Mouse (Mus musculus) T-cell, adult 2 months (primary cell): Measurements from ENCODE around the gene Numb.

Source experiments
- DNase-seq: peaks from one replicate; pipeline ENCODE4 v3.0.0; 2022; ENCODE audit warnings: low spot score

Gene Numb

DNA sequence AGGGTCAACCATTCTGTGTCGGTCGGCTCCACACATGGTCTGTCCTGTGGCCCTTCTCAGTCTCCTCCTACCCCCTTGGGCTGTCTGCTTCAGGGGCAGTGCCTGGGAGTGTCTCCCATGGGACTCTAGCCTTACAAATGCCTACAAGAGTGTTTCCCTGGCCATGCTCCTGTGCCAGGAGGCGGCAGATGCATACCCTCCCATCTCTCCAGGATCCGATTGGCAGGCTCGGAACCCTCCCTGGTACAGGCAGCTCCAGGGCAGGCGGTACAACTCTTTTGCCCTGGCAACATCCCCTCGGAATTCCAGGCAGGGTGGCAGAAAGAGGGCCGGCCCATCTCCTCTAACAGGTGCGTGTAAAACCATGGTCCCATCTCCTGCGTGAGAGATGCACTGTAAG, 139.1 kb downstream of the Numb start:
- DNase-seq, result no peak

DNA sequence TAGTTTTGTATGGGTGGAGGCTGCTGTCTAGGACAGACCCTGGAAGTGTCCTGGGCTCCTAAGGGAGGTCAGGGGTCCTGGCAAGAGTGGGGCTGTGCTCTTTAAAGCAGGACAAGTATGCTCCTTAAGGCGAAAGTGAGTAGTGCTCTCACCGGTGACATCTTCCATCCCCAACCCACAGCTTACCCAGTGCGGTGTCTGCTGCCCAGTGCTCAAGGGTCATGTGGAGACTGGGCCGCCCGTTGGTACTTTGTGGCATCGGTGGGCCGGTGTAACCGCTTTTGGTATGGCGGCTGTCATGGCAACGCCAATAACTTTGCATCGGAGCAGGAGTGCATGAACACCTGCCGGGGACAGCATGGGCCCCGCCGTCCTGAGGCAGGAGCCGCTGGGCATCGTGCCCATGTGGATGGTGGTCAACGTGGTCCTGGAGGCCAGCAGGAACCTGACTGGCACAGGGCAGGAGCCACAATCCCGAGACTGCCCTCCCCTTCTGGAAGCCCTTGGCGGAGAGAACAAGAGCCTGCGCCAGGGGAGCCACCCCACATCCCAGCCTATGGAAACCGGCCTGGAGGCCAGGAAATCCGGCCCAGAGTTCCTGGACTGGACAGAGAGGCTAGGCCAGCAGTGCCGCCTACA, 140.0 kb downstream of the Numb start:
- no peak for DNase-seq

DNA sequence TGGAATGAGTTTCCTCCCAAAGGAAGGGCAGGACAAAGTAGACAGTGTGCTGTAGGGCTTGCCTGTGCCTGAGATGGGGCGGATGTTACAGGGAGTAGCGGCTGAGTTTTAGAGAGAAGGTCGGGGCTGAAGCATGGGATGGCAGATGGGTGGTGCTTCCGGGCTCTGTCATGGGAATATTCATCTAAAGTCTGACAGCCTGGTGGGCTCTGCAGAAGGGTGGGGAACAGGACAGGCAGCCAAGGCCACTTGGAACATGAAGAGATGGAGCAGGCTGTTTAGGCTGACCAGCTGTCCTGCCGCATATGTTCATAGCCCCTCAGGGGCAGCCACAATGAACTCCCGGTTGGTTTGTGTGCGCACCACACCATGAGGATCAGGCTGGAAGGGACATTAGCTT, 140.5 kb downstream of the Numb start:
- DNase-seq, result no peak

DNA sequence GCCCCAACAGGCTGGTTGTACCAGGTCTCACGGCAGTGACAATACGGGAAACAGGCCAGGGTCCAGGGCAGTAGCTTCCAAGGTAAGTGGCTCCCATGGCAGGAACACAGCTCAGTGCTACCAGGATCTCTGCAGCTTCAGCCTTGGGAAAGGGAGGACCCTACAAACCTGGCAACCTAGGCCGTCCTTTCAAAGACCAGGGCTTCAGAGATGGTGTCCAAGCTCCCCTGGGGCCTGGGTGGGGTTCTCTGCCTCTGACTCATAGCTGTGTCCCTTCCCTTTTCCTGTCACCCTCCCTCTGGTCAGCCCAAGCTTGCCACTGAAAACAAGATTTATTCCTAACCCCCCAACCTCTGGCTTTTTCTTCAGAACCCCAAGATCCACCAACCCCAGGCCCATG, 141.6 kb downstream of the Numb start:
- no peak for DNase-seq

DNA sequence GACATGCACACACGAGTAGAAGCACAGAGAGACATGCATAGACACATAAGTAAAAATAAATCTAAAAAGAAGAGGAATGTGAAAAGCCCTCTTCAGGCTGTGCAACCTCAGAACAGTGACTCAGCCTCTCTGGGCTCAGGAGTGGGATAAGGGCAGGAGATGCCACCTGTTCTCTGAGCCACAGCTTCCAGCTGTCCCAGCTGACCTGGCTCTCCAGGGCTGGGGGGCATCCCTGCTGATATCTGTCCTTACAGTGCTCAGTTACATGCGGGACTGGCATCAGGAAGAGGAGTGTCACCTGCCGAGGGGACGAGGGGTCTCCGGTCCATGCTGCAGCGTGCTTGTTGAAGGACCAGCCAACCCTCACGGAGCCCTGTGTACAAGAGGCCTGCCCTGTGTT, 145.0 kb downstream of the Numb start:
- DNase-seq, result no peak

DNA sequence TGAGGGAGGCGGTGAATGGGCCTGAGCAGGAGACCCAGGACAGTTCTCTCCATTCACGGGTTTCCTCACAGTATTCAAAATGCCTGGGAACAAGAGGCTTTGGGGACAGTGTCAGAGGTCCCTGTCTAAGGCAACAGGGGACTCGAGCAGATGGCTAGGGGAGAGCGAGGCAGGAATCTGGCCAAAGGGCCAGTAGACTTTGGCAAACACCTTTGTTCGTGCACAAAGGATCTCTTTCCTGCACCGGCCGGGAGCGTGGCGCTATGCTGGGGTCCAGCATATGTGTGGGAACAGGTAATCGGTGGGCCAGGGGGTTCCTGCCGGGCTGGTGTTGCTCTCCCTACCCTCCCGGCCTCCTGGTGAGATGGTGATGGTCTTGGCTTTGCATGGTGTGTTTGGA, 146.1 kb downstream of the Numb start:
- DNase-seq, result no peak

DNA sequence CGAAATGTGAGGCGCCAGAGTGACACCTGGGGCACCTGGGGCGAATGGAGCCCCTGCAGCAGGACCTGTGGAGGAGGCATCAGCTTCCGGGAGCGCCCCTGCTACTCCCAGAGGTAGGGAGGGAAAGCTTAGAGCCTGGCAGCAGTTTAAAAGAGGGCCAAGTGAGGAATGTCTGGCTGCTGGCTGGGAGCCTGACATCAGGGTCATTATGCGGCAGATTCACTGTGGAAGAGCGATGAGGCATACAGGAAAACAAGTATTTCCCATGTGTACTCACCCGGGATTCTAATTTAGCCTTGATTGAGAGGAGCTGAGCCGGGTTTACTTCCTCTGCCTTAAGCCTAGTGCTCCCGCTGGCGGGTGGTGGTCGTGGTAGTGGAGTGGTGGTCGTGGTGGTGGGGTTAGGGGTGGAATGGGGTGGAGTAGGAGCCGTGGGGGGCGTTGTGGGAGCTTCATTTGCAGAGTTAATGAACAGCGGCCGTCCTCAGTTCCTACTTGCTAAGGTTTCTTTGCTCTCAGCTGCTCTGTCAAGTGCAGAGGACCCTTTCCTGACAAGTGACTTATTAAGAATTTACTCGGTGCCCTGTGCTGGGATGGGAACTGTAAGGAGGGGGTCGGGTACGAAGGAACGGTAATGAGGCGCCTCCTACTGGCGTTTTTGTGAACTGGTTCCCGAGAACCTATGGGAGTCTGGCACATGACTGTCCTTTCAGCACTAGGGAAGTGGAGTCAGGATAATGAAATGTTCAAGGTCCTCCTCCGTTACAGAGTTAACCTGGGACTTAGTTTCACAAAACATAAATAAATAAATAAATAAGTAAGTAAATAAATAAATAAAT, 151.1 kb downstream of the Numb start:
- peak; percentile 18 for DNase-seq

DNA sequence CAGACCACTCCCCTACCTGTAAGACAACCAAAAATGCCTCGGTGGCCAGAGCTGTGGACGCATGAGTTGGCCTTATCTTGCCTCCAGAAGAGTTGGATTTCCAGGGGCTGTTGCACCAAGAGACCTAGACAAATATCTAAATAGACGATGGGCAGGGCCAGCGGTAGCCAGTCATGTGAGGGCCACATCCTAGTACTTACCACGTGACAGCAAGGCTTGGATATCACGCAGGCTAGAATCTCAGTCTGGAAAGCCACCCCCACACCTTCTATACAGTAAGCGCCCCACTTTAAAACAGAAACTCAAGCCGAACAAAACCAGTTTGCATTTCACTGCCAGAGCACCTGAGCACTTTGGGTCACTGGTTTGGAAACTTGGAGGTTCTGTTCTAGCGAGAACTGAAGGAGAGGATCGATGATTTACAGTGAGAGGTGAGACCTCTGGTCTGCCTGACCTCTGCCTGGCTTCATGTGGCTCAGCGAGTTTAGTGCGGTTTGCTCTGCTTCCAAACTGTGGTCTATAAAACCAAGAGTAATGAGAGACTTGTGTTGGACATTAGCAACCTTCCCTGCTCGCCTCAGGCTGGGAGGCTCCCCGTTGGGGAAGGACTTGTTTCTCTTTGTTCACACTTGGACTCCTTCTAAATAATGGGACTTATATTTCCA, 153.4 kb downstream of the Numb start:
- no peak for DNase-seq

DNA sequence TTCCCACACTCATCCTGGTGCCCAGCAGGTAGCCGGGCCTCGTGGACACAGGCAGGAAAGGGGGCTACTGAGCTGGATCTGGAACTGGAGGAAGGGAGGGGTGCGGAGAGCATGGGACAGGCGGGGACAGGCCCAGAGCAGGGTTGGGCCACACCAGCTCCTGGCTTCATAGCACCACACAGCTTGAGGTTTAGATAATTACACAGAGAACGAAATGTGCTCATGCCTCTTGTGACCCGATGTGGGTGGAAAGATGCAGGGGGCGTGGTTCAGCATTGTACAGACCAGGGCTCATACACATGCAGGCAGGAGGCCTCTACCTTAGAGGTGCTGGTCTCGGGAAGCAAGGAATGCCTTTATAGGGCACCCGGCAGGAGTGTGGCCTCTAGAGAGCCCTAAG, 153.9 kb downstream of the Numb start:
- no peak for DNase-seq

DNA sequence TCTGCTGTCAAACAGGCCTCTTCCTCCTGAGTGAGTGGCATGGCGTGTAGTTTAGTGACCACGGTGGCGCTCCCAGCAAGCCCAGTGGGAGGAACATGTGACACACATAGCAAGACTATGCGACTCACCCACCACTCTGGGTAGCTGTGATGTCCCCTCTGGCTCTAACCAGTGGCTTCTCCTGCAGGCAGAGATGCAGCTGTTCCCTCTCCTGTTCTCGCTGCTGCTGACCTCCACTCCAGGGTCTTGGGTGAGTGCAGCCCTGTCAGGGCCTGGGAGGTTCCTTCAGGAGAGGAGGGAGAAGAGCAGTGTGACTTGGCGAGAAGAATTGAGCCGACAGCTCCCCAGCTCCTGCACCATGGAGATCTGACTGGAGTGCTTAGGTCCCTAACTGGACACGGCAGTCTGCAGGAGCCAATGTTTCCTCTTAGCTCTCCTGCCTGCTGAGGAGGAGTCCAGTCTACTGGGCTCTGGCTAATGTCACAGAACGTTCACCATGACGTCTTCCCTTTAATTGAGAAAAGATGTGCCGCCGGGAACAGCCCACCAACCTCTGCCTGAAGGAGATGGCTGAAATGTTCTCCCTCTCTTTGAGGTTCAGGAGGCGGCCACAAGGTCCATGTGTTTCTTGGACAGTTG, 155.7 kb downstream of the Numb start:
- no peak for DNase-seq

DNA sequence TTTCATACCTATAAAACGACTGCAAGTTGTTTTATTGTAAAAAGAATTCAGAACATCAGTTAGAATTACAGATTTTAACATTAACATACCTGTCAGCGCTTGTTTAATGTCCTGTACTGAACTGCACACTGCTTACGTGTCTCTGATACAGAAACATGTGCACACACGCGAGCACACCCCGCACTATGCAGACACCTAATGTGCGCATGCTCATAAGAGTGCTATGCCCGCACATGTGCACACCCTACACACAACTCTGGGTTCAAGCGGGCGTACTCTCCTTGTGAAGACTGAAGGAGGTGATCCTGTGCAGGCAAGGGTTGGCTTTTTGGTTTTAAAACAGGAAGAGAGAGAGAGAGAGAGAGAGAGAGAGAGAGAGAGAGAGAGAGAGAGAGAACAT, 157.2 kb downstream of the Numb start:
- no peak for DNase-seq

DNA sequence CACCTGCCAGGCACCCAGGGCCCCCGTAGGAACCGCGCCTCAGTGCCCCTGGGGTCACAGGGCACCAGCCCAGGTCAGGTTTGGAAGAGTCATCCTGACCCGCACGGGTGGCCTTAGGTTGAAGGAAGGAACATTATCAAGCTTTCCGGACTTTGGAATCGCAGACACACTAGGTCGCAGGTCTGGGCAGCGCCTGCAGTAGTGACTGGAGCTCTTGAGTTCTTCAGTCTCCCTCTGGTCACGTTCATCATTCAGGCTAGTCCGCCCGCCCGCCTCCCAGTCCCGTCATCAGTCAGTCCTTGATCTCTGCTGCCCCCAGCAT, 157.7 kb downstream of the Numb start:
- no peak for DNase-seq

DNA sequence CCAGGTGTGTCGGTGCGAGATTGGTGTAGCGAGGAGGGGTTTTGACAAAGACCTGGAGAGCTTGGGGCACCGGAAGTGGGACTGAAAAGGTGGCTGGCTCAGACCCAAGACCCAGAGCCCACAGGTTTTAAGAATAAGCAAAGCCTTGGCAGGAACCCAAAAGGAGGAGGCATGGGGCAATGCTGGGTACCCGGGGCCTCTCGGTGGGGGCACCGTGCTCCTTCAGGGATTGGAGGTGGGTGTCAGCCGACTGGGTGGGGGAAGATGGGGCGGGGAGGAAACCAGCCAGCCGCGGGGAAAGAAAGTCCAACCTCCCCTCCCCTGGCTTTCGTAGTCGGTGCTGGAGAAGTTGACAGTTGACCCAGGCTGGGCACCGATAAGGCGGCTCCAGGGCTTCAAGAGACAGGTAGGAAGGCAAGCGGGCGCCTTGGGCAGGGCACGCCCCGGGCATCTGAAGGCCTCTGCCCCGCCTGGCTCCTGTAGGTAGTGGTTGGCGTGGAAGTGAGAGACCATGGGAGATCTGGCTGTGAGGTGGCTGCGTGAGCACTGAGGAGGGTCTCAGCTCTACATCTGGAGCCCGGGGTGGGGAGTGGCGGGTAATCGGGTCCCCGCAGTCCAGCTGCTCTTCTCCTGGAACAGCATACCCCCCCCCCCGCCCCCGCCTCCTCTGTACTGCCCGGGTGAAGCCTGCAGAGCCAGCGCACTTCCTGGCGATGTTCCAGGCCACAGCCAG, 158.3 kb downstream of the Numb start, which contains the start of gene Papln:
Gene Papln (plus strand): TSS at position 324 of the 733 bp plus-strand sequence.
- DNase-seq, result peak; percentile 45

DNA sequence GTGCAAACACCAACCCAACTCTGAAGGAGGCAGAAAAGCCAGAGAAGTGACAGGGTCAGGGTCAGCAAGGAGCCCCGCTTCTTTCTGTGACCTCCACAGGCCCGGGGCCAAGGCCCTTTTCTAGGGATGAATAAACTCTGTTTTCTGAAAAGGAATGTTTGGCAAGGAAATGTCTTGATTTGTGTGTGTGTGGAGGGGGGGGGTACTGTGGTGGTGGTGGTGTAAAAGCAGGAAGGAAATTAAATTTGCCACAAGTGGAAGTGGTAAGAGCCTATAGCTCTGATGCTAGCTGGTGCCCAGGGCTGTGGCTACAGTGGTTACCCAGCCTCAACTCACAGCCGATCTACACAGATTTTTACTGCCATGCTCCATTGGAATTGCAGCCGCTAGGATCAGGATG, 159.0 kb downstream of the Numb start:
- peak; percentile 34 for DNase-seq

DNA sequence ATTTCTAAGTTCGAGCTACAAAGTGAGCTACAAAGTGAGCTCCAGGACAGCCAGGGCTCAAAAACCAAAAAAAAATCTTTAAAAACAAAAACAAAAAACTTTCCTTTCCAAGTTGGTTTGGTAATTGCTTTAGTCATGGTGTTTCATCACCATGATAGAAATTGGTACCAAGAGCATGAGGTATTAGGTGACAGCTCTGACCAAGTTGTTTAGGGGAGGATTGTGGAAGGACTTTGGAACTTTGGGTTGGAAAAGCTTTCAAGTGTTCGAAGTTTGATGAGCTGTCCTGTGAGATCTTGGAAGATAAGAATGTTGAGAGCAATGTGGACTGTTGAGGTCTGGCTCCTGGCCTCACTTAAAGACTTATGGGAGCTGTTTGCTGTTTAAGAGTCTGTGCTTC, 161.5 kb downstream of the Numb start:
- DNase-seq, result no peak

DNA sequence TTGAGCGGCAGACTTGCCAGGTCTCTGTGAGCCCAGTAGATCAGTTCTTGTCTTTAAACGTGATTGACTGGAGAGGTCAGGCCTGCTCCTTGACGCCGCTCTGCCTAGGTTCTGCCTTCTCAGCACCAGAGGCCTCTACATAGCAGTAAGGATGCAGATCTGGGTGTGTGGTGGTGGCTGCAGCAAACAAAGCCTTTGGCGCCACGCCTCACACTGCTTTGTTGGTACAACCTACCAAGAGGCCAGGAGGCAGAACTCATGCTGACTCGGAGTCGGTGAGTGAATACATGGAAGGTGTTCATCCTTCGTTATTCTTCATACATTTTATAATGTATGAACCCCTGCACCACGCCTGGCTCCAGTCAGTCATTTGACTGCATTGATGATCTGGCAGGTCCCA, 163.0 kb downstream of the Numb start:
- DNase-seq, result no peak

DNA sequence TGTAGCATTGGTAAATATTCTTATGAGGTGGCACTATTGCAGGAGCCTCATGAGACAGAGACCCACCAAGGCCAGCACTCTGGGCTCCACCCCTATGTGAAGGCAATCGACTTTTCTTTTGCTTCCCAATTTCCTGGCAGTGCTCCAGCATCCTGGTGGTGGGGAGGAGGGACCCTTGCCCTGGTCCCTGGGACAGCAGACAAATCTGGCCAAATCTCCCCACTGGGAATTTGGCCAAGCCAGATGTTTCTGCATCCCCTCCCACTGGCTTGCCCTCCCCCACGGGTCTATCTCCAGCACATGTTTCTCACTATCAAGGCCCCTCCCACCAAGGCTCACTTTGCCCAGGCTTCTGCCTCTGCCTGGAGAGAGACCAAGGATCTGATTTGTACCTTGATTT, 169.2 kb downstream of the Numb start:
- no peak for DNase-seq

DNA sequence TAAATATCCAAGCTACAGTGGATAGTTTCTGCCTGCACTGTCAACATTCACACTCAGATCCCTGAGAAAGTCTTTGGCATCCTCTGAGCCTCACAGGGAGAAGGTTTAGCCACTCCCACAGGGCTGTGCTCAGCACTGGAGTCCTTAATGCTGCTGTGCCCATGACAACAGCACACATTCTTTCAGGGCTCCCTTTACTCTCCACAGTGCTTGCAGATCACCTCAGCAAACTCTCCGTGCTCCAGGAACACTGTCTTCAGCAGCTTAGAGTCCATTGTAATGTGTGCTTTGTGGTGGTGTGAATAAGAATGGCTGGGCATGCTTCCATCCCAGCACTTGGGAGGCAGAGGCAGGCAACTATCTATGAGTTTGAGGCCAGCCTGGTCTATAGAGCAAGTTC, 172.5 kb downstream of the Numb start:
- no peak for DNase-seq
